Mouse (Mus musculus) liver, postnatal 0 days (tissue): Measurements from ENCODE around the gene Hoxa2.

Experiments used
- CTCF ChIP-seq: sonication (generic); IDR thresholded peaks from 2 replicates; pipeline ENCODE4 v1.5.1; 2016; ENCODE audit warnings: antibody characterized with exemption, low read depth
- EP300 ChIP-seq: IDR thresholded peaks from 2 replicates; pipeline ENCODE4 v1.6.1; 2016; ENCODE audit warnings: antibody characterized with exemption, low read depth, mild to moderate bottlenecking

- TF ChIP-seq CTCF = no peak
- no peak for TF ChIP-seq EP300
These were observed 3.8 kb upstream of the Hoxa2 start for GRCm38 (mm10) chr6:52168191-52169055.
